Mouse (Mus musculus): ENCODE measurements around the gene Wdtc1. TPM values are rescaled to one million over a fixed set of nuclear protein-coding genes. Genes with fewer than 3 reads are reported as not detected.

Gene Wdtc1
- 12.5 and 13.2 TPM in 2 replicates for total RNA-seq (2012; rRNA removed)
- polyA plus RNA-seq (2012; ENCODE audit: insufficient read depth in 1 of 2, insufficient read length in 2 of 2, low read depth in 1 of 2, low replicate concordance in 2 of 2, missing spikeins in 1 of 2) = 10 to 100 TPM in 1 of 2 experiments, not detected in 1; 35.3 TPM

- Histone ChIP-seq H3K4me3 (ENCODE audit: control insufficient read depth in 1 of 2, insufficient read depth in 1 of 2, low read depth in 2 of 2, low read length in 2 of 2) (peak within 1 kb of the TSS; percentile 25 to 29; a peak in 3 of 4 replicates), H3K36me3 (ENCODE audit: control insufficient read depth in 1 of 2, insufficient read depth in 2 of 2, low read length in 2 of 2) (peaks cover 0 to 8% of the 10 kb centered on the region in 2 experiments; a peak in 2 of 4 replicates), H3K27ac (ENCODE audit: control insufficient read depth, low read depth, low read length) (peak within 1 kb of the TSS; percentile 32), H3K4me1 (ENCODE audit: control insufficient read depth in 1 of 2, insufficient read depth in 2 of 2, low read length in 2 of 2) (peaks cover 0 to 12% of the 10 kb centered on the region in 2 experiments; a peak in 2 of 4 replicates), H3K9ac (ENCODE audit: control insufficient read depth, low read depth, low read length, poor library complexity, severe bottlenecking) (peak within 1 kb of the TSS; percentile 21; the same call in 1 of the 2 replicates), H3K9me3 (replicated peaks; ENCODE audit: insufficient read depth, low read length) (no peaks in the 10 kb centered on the region), H3K79me2 (ENCODE audit: control insufficient read depth, insufficient read depth, low read length, poor library complexity) (no peaks in the 10 kb centered on the region), H3K27me3 (ENCODE audit: control insufficient read depth in 1 of 2, insufficient read depth in 2 of 2, low read length in 2 of 2) (no peaks in the 10 kb centered on the region)
- peak; percentile 84 for DNase-seq (ENCODE audit: low read depth, low spot score)
- TF ChIP-seq CHD2 (IDR thresholded peaks at IDR 0.05; ENCODE audit: low read length) (no peak), MAZ (IDR thresholded peaks at IDR 0.05; ENCODE audit: low read depth, low read length) (0 out of 2 replicates have a peak, but pooled peaks have one; percentile 38), MAX (IDR thresholded peaks at IDR 0.05; ENCODE audit: low read length) (peak; percentile 47; the same call in 1 of the 2 replicates), MXI1 (IDR thresholded peaks at IDR 0.05; ENCODE audit: low read depth, low read length) (0 out of 2 replicates have a peak, but pooled peaks have one; percentile 19), TBP (IDR thresholded peaks at IDR 0.05; ENCODE audit: low read depth, low read length) (0 out of 2 replicates have a peak, but pooled peaks have one; percentile 42), HCFC1 (IDR thresholded peaks at IDR 0.05; ENCODE audit: low read depth, low read length) (peak; percentile 22; the same call in 1 of the 2 replicates), SIN3A (IDR thresholded peaks at IDR 0.05; ENCODE audit: low read length) (peak; percentile 39; the same call in 1 of the 2 replicates), TCF12 (IDR thresholded peaks at IDR 0.05; ENCODE audit: low read depth, low read length) (no peak), RCOR1 (IDR thresholded peaks at IDR 0.05; ENCODE audit: low read depth, low read length) (peak; percentile 42; the same call in 1 of the 2 replicates), POLR2A (IDR thresholded peaks at IDR 0.05; ENCODE audit: control insufficient read depth in 1 of 2, insufficient read depth in 1 of 2, low read depth in 1 of 2, low read length in 2 of 2, poor library complexity in 1 of 2) (0 out of 4 replicates have a peak, but pooled peaks of 1 of the 2 experiments have one; percentile 30), JUND (IDR thresholded peaks at IDR 0.05; ENCODE audit: low read depth, low read length) (no peak), BHLHE40 (IDR thresholded peaks at IDR 0.05; ENCODE audit: borderline replicate concordance, low read depth, low read length) (0 out of 2 replicates have a peak, but pooled peaks have one; percentile 18), EP300 (IDR thresholded peaks at IDR 0.05; ENCODE audit: low read depth in 1 of 2, low read length in 2 of 2) (peak; percentile 30 to 32; a peak in 2 of 4 replicates), ZKSCAN1 (IDR thresholded peaks at IDR 0.05; ENCODE audit: low read depth, low read length) (peak; percentile 87), ZC3H11A (IDR thresholded peaks at IDR 0.05; ENCODE audit: low read depth, low read length) (no peak), ETS1 (IDR thresholded peaks at IDR 0.05; ENCODE audit: low read depth, low read length) (peak; percentile 88), RAD21 (IDR thresholded peaks at IDR 0.05; ENCODE audit: low read depth, low read length) (no peak)
These were observed at the start of gene Wdtc1 for GRCm38 (mm10) chr4:133353367-133354365. Wdtc1 (minus strand) TSS chr4:133353481.

Measured in MEL (cell line).